Mouse (Mus musculus): ENCODE results near the gene Mylk3. TPM values are rescaled to one million over a fixed set of nuclear protein-coding genes. Genes with fewer than 3 reads are reported as not detected.

The Mylk3 gene
- polyA plus RNA-seq, 1 experiment from 2014 or later: 1.7 TPM

DNA sequence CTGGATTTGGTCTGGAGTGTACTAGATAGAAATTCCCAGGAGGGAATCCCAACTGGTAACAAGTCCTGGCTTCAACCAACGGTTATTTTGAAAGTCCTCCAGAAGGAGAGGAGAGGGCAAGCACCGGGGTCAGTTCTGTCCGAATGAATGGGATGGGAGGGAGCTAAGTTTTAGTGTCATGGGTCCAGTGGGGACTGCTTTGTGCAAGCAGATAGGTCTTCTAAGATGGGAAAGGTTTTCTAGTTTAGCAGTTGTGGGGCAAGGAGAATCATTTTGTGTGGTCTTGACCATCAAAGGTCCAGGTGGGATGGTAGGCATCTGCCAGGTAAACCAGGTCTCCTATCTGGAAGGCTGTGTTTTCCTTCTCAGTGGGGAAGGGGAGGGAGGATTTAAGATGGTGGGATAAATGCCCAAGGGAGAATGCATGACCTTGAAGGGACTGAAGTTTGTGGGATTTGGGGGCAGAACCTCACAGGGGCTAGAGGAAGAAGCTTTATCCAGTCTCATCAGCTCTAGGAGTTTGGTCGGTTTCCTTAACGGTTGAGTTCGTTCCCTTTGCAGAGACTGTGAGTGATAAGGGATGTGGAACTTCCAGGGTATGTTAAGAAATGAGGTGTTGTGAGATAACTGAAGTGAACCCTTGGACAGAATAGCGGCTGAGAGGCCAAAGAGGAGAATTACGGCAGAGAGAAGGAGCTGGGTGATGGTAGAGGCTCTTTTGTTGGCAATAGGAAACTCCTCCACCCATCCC is 9.7 kb upstream of the Mylk3 start:
- no peaks in the 10 kb centered on the region for H3K9me3 ChIP-seq (ENCODE audit: control insufficient read depth, low read length)
- H3K9ac ChIP-seq (ENCODE audit: low read depth, low read length): no peak overlapping the region
- no peak overlapping the region for H3K4me2 ChIP-seq (replicated peaks; ENCODE audit: low read depth, low read length)
- no peak overlapping the region for H3K4me3 ChIP-seq (ENCODE audit: low read length)
- H3K4me1 ChIP-seq (ENCODE audit: control insufficient read depth, insufficient read depth, low read length): no peaks in the 10 kb centered on the region
- H3K27me3 ChIP-seq (ENCODE audit: control insufficient read depth, insufficient read depth, low read length): no peaks in the 10 kb centered on the region
- no peak for ATAC-seq (ENCODE audit: low FRiP score, low TSS enrichment)
- H3K27ac ChIP-seq (ENCODE audit: low read depth, low read length): no peak overlapping the region
- H3K36me3 ChIP-seq (ENCODE audit: control insufficient read depth, insufficient read depth, low read length): no peaks in the 10 kb centered on the region
- 81% methylated on average over 8 of the region's 8 CpGs for WGBS

DNA sequence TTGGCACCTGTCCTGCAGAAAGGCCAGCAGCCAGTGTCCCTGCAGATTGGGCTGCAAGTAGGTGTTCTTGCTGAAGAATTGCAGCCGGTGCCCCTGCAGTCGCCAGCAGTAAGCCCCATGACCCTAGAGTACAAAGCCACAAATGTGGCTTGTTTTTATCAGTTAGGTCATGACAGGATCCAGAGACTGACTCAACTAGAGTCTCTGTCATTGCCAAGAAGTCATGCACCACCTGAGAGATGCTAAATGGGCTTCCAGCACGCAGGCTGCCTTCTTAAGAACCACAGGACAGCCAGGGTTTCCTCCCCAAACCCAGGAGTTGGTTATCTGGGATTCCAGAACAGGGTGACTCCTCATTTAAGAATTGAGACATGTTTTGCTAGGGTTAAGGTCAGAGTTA is 8.9 kb upstream of the Mylk3 start:
- H3K9me3 ChIP-seq (ENCODE audit: control insufficient read depth, low read length): no peaks in the 10 kb centered on the region
- H3K27me3 ChIP-seq (ENCODE audit: control insufficient read depth, insufficient read depth, low read length): no peaks in the 10 kb centered on the region
- H3K36me3 ChIP-seq (ENCODE audit: control insufficient read depth, insufficient read depth, low read length): no peaks in the 10 kb centered on the region

DNA sequence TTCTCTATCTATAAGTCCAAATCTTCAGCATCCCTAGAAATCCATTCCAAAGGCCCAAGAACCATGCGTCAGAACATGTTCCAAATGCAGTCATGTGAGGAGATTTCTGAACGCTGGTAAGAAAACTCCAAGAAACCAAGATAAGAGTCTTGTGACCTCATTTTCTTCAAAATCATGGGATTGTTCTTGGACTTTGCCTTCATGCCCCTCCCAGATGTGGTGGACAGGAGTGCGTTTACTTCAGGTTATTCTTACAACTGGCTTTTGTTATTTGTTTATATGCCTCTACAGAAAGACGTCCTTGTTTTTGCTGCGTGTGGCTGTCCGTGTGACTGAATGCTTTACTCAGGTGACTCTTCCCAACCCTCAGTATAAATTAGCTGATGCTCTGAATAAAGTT is 7.1 kb upstream of the Mylk3 start:
- no peak overlapping the region for H3K9ac ChIP-seq (ENCODE audit: low read depth, low read length)
- no peak overlapping the region for H3K27ac ChIP-seq (ENCODE audit: low read depth, low read length)
- H3K4me3 ChIP-seq (ENCODE audit: low read length): no peak overlapping the region
- no peaks in the 10 kb centered on the region for H3K36me3 ChIP-seq (ENCODE audit: control insufficient read depth, insufficient read depth, low read length)
- H3K4me1 ChIP-seq (ENCODE audit: control insufficient read depth, insufficient read depth, low read length): no peaks in the 10 kb centered on the region
- H3K4me2 ChIP-seq (replicated peaks; ENCODE audit: low read depth, low read length): no peak overlapping the region
- 92% methylated on average over 6 of the region's 6 CpGs for WGBS
- no peaks in the 10 kb centered on the region for H3K27me3 ChIP-seq (ENCODE audit: control insufficient read depth, insufficient read depth, low read length)
- no peaks in the 10 kb centered on the region for H3K9me3 ChIP-seq (ENCODE audit: control insufficient read depth, low read length)
- no peak for ATAC-seq (ENCODE audit: low FRiP score, low TSS enrichment)

More for the DNA sequence above, 8.9 kb upstream of the Mylk3 start:
- 77% methylated on average over 3 of the region's 3 CpGs for WGBS
- Histone ChIP-seq H3K9ac (ENCODE audit: low read depth, low read length) (no peak overlapping the region), H3K4me2 (replicated peaks; ENCODE audit: low read depth, low read length) (no peak overlapping the region), H3K27ac (ENCODE audit: low read depth, low read length) (no peak overlapping the region), H3K4me3 (ENCODE audit: low read length) (no peak overlapping the region), H3K4me1 (ENCODE audit: control insufficient read depth, insufficient read depth, low read length) (no peaks in the 10 kb centered on the region)
- ATAC-seq (ENCODE audit: low FRiP score, low TSS enrichment): no peak

DNA sequence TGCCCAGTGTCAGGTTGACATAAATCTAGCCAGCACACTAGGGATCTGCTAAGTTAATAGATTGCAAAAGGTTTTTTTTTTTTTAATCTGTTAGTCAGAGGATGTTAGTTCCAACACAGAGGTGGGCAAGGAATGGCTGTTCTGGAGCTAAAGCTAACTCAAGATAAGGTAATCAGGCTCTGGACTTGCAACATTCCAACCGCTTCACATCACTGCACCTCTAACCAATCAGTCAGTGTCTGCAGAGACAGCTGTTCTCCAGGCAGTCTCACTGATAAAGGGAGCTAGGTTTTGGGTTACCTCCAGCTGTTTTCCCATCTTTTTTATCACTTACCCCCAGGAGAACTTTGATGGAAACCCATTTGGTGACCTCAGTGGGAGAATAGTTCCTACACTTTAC is 5.3 kb upstream of the Mylk3 start:
- no peaks in the 10 kb centered on the region for H3K27me3 ChIP-seq (ENCODE audit: control insufficient read depth, insufficient read depth, low read length)
- no peaks in the 10 kb centered on the region for H3K4me1 ChIP-seq (ENCODE audit: control insufficient read depth, insufficient read depth, low read length)
- no peak overlapping the region for H3K9ac ChIP-seq (ENCODE audit: low read depth, low read length)
- no peaks in the 10 kb centered on the region for H3K36me3 ChIP-seq (ENCODE audit: control insufficient read depth, insufficient read depth, low read length)
- no peak overlapping the region for H3K27ac ChIP-seq (ENCODE audit: low read depth, low read length)
- no peak overlapping the region for H3K4me3 ChIP-seq (ENCODE audit: low read length)
- 69% methylated on average over 1 of the region's 1 CpGs for WGBS
- no peaks in the 10 kb centered on the region for H3K9me3 ChIP-seq (ENCODE audit: control insufficient read depth, low read length)
- ATAC-seq (ENCODE audit: low FRiP score, low TSS enrichment): no peak
- H3K4me2 ChIP-seq (replicated peaks; ENCODE audit: low read depth, low read length): no peak overlapping the region

DNA sequence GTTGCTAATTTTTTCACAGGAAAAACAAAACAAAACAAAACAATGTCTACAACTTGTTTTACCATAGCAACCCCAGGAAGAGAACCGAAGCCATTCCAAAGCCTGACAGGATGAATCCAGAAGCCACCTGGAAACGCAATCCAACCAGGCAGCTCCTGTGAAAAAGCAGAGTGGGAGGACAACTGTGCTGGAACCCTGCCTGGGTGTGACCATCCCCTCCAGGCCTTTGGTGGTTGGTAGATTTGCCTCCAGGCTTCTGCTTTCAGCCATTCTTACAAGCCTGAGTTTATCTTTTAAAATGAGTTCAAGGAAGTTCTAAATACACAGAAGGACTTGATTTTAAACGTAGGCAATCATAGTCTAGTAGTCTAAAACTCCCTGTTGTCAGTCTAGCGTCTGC is 4.2 kb downstream of the Mylk3 start:
- 70% methylated on average over 4 of the region's 4 CpGs for WGBS
- ATAC-seq (ENCODE audit: low FRiP score, low TSS enrichment): no peak
- H3K27me3 ChIP-seq (ENCODE audit: control insufficient read depth, insufficient read depth, low read length): no peaks in the 10 kb centered on the region

DNA sequence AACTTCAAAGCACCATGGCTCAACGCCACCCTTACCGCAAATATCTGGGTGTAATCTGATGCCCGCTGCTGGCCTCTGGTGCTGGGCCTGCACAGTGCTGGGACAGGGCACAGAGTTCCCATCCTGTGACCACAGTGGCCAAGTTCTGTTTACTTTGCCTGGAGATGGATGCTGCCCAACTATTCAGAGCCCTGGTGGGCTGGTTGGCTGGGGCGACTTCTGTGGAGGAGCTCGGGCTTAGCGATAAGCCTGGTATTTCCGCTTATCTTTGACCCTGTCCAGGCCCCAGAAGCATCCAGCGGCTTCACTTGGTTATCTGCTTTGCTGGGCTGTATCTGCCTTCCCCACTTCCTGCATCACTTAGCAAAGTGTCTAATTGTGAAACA is 5.3 kb downstream of the Mylk3 start:
- WGBS: 61% methylated on average over 8 of the region's 8 CpGs

More for the DNA sequence above, 4.2 kb downstream of the Mylk3 start:
- Histone ChIP-seq H3K9me3 (ENCODE audit: control insufficient read depth, low read length) (no peaks in the 10 kb centered on the region), H3K4me2 (replicated peaks; ENCODE audit: low read depth, low read length) (no peak overlapping the region), H3K9ac (ENCODE audit: low read depth, low read length) (no peak overlapping the region), H3K36me3 (ENCODE audit: control insufficient read depth, insufficient read depth, low read length) (no peaks in the 10 kb centered on the region), H3K27ac (ENCODE audit: low read depth, low read length) (no peak overlapping the region), H3K4me3 (ENCODE audit: low read length) (no peak overlapping the region), H3K4me1 (ENCODE audit: control insufficient read depth, insufficient read depth, low read length) (peaks cover 26% of the 10 kb centered on the region)

DNA sequence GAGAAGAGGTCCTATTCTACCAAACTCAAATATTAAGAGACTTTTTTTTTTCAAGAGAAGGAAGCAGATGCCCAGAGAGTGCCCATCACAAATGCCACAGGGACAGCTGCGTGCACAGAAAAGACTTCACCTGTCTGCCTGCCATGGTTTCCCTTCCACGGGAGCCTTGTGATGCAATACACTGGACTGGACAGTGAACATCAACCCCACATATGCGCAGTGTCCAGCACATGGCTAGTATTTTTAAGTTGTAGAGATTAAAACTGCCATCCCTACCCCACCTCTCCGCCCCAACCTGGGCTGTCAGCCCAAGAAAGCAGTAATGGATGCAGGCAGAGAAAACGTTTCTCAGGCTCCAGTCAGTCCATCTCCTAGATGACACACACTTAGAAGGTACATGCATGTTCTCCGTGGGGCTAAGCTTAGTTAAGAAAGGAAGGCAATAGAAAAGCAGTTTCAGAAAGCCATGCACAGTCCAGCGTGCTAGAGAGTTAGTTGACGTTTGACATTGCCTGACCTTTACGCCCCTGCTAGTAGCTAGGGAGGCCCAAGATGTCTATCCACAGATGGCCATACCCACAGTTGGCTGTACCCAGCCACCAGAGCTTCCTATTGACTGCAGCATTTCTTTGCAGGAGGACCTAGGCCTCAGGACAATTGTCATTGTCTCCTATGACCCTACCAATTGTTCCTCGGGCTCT is 5.9 kb downstream of the Mylk3 start:
- ATAC-seq (ENCODE audit: low FRiP score, low TSS enrichment): no peak
- Histone ChIP-seq H3K27me3 (ENCODE audit: control insufficient read depth, insufficient read depth, low read length) (no peaks in the 10 kb centered on the region), H3K9me3 (ENCODE audit: control insufficient read depth, low read length) (no peaks in the 10 kb centered on the region), H3K4me2 (replicated peaks; ENCODE audit: low read depth, low read length) (no peak overlapping the region), H3K27ac (ENCODE audit: low read depth, low read length) (peak overlapping the region; percentile 24; the same call in 1 of the 2 replicates), H3K36me3 (ENCODE audit: control insufficient read depth, insufficient read depth, low read length) (no peaks in the 10 kb centered on the region), H3K4me3 (ENCODE audit: low read length) (no peak overlapping the region), H3K4me1 (ENCODE audit: control insufficient read depth, insufficient read depth, low read length) (peaks cover 26% of the 10 kb centered on the region), H3K9ac (ENCODE audit: low read depth, low read length) (no peak overlapping the region)
- 72% methylated on average over 10 of the region's 10 CpGs for WGBS

More for the DNA sequence above, 5.3 kb downstream of the Mylk3 start:
- peak overlapping the region; percentile 24; the same call in 1 of the 2 replicates for H3K27ac ChIP-seq (ENCODE audit: low read depth, low read length)
- H3K9ac ChIP-seq (ENCODE audit: low read depth, low read length): no peak overlapping the region
- ATAC-seq (ENCODE audit: low FRiP score, low TSS enrichment): peak; percentile 60; the same call in 1 of the 2 replicates
- no peaks in the 10 kb centered on the region for H3K9me3 ChIP-seq (ENCODE audit: control insufficient read depth, low read length)
- no peaks in the 10 kb centered on the region for H3K36me3 ChIP-seq (ENCODE audit: control insufficient read depth, insufficient read depth, low read length)
- H3K27me3 ChIP-seq (ENCODE audit: control insufficient read depth, insufficient read depth, low read length): no peaks in the 10 kb centered on the region
- no peak overlapping the region for H3K4me2 ChIP-seq (replicated peaks; ENCODE audit: low read depth, low read length)
- H3K4me1 ChIP-seq (ENCODE audit: control insufficient read depth, insufficient read depth, low read length): peaks cover 26% of the 10 kb centered on the region
- no peak overlapping the region for H3K4me3 ChIP-seq (ENCODE audit: low read length)

DNA sequence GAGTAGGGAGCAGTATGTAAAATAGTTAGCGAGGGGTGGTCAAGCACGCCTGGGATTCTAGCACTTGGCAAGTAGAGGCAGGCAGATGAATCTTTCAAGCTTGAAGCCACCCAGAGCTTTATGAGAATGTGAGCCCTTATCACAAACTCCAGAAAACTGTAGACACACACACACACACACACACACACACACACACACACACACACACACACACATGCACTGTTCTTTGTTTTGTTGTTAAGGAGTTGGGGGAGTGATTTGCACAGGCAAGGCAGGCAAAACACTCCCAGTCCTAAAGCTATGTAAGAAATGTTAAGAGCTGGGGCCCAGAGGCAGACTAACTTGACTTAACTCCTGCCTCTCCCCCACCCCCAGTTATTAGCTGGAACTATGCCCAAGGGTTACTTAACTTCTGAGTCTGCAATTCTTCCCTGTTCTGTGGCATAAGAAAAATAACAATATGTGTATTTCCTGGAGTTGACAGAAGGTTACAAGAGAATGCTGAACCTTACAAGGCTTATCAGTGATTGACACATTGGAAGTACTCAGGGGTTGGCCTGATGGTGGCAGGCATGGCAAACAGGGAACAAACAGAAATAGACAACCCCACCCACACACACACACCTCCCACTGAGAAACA is 6.9 kb downstream of the Mylk3 start:
- H3K9ac ChIP-seq (ENCODE audit: low read depth, low read length): no peak overlapping the region
- no peaks in the 10 kb centered on the region for H3K9me3 ChIP-seq (ENCODE audit: control insufficient read depth, low read length)
- peaks cover 28% of the 10 kb centered on the region for H3K4me1 ChIP-seq (ENCODE audit: control insufficient read depth, insufficient read depth, low read length)
- no peaks in the 10 kb centered on the region for H3K36me3 ChIP-seq (ENCODE audit: control insufficient read depth, insufficient read depth, low read length)
- peak; percentile 69 for ATAC-seq (ENCODE audit: low FRiP score, low TSS enrichment)
- peak overlapping the region; percentile 39; the same call in 1 of the 2 replicates for H3K27ac ChIP-seq (ENCODE audit: low read depth, low read length)
- H3K27me3 ChIP-seq (ENCODE audit: control insufficient read depth, insufficient read depth, low read length): no peaks in the 10 kb centered on the region
- H3K4me3 ChIP-seq (ENCODE audit: low read length): no peak overlapping the region
- 25% methylated on average over 2 of the region's 2 CpGs for WGBS
- H3K4me2 ChIP-seq (replicated peaks; ENCODE audit: low read depth, low read length): no peak overlapping the region

DNA sequence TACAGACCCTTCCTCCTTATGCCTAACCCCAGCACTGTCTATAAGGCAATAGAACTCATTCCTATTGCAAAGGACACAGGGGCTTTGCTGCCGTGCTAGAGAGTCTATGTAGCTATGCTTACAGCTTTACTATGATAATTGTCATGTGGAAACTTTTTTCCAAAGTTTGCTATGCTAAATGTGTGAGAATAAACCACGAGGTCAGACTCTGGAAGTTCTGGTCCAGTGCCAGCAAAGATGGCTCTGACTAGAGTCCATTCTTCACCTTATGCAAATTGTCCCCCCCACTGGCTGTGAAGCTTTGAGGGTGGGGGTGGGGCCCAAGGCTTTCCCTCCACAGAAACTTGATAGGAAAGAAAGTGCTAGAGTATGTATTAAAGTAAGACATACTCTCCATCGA is 9.6 kb downstream of the Mylk3 start:
- WGBS: 68% methylated on average over 3 of the region's 3 CpGs
- Histone ChIP-seq H3K4me3 (ENCODE audit: low read length) (no peak overlapping the region), H3K36me3 (ENCODE audit: control insufficient read depth, insufficient read depth, low read length) (no peaks in the 10 kb centered on the region), H3K9me3 (ENCODE audit: control insufficient read depth, low read length) (no peaks in the 10 kb centered on the region), H3K4me1 (ENCODE audit: control insufficient read depth, insufficient read depth, low read length) (peaks cover 32% of the 10 kb centered on the region), H3K27me3 (ENCODE audit: control insufficient read depth, insufficient read depth, low read length) (no peaks in the 10 kb centered on the region), H3K27ac (ENCODE audit: low read depth, low read length) (no peak overlapping the region), H3K9ac (ENCODE audit: low read depth, low read length) (no peak overlapping the region), H3K4me2 (replicated peaks; ENCODE audit: low read depth, low read length) (no peak overlapping the region)
- ATAC-seq (ENCODE audit: low FRiP score, low TSS enrichment): no peak

Data from kidney, embryonic 14.5 days (tissue).